Mouse (Mus musculus) MEL (cell line): Measurements from ENCODE around the gene Col4a3. TPM values are rescaled to one million over a fixed set of nuclear protein-coding genes. Genes with fewer than 3 reads are reported as not detected.

ENCODE experiments used
- DNase-seq: peaks from one replicate; pipeline ENCODE4 v3.0.0; 2011; ENCODE audit warnings: low read depth, low spot score
- H3K27ac ChIP-seq: 2 replicates; pipeline ENCODE4 v1.5.1; 2012; ENCODE audit warnings: low read depth, mild to moderate bottlenecking, control low read depth, low read length, moderate library complexity; ENCODE audit not compliant: control insufficient read depth
- H3K27me3 ChIP-seq, 2 experiments: fragments of 150-350 bp in 1 of 2; sonication (generic) in 1 of 2; 2 replicates each; pipeline ENCODE4 v1.6.1; 2012; ENCODE audit warnings: low read length in 2 of 2, mild to moderate bottlenecking in 2 of 2, improper control_type of control experiment in 1 of 2, moderate library complexity in 1 of 2; ENCODE audit not compliant: insufficient read depth in 2 of 2, control insufficient read depth in 1 of 2
- H3K36me3 ChIP-seq, 2 experiments: 2 replicates each; pipeline ENCODE4 v1.6.1; 2012 to 2014; ENCODE audit warnings: low read length in 2 of 2, improper control_type of control experiment in 1 of 2, inconsistent platforms in 1 of 2, mild to moderate bottlenecking in 1 of 2; ENCODE audit not compliant: insufficient read depth in 2 of 2, control insufficient read depth in 1 of 2
- H3K4me1 ChIP-seq, 2 experiments: fragments of 150-350 bp in 1 of 2; sonication (generic) in 1 of 2; 2 replicates each; pipeline ENCODE4 v1.6.1; 2012; ENCODE audit warnings: low read length in 2 of 2, improper control_type of control experiment in 1 of 2, mild to moderate bottlenecking in 1 of 2; ENCODE audit not compliant: insufficient read depth in 2 of 2, control insufficient read depth in 1 of 2
- H3K4me3 ChIP-seq, 2 experiments: fragments of 150-350 bp in 1 of 2; sonication (generic) in 1 of 2; 2 replicates each; pipeline ENCODE4 v1.5.1; 2012; ENCODE audit warnings: low read depth in 2 of 2, low read length in 2 of 2, mild to moderate bottlenecking in 2 of 2, moderate library complexity in 2 of 2, control low read depth in 1 of 2, improper control_type of control experiment in 1 of 2; ENCODE audit not compliant: control insufficient read depth in 1 of 2, insufficient read depth in 1 of 2
- H3K79me2 ChIP-seq: 2 replicates; pipeline ENCODE4 v1.6.1; 2012; ENCODE audit warnings: mild to moderate bottlenecking, low read length, moderate library complexity; ENCODE audit not compliant: control insufficient read depth, poor library complexity, insufficient read depth
- H3K9ac ChIP-seq: 2 replicates; pipeline ENCODE4 v1.6.1; 2012; ENCODE audit warnings: low read depth, mild to moderate bottlenecking, control low read depth, low read length, moderate library complexity; ENCODE audit not compliant: control insufficient read depth, poor library complexity, severe bottlenecking
- H3K9me3 ChIP-seq: fragments of 150-350 bp; sonication (generic); replicated peaks from 2 replicates; pipeline ENCODE4 v1.6.1; 2012; ENCODE audit warnings: mild to moderate bottlenecking, low read length, improper control_type of control experiment, moderate library complexity; ENCODE audit not compliant: insufficient read depth
- CHD1 ChIP-seq: IDR thresholded peaks from 2 replicates; pipeline ENCODE4 v1.6.1; 2012; ENCODE audit warnings: low read depth, mild to moderate bottlenecking, inconsistent platforms, low read length, improper control_type of control experiment
- CTCF ChIP-seq, 3 experiments: IDR thresholded peaks in 2 of 3; conservative IDR thresholded peaks in 1 of 3; 2 replicates each; pipeline ENCODE4 v1.5.1; 2011 to 2012; ENCODE audit warnings: low read length in 3 of 3, low read depth in 2 of 3, mild to moderate bottlenecking in 2 of 3, improper control_type of control experiment in 1 of 3, inconsistent platforms in 1 of 3, mixed read lengths in 1 of 3, moderate library complexity in 1 of 3; ENCODE audit not compliant: control insufficient read depth in 1 of 3, insufficient read depth in 1 of 3, poor library complexity in 1 of 3, severe bottlenecking in 1 of 3
- ELF1 ChIP-seq: IDR thresholded peaks from 2 replicates; pipeline ENCODE4 v1.6.1; 2014; ENCODE audit warnings: low read depth, mild to moderate bottlenecking, inconsistent platforms, low read length, improper control_type of control experiment, moderate library complexity
- EP300 ChIP-seq, 2 experiments: IDR thresholded peaks; 2 replicates each; pipeline ENCODE4 v1.6.1; 2011; ENCODE audit warnings: improper control_type of control experiment in 2 of 2, low read length in 2 of 2, low read depth in 1 of 2, mild to moderate bottlenecking in 1 of 2
- ETS1 ChIP-seq: IDR thresholded peaks from 2 replicates; pipeline ENCODE4 v1.6.1; 2012; ENCODE audit warnings: low read depth, mild to moderate bottlenecking, inconsistent platforms, low read length, improper control_type of control experiment, moderate library complexity
- GATA1 ChIP-seq: IDR thresholded peaks from 2 replicates; pipeline ENCODE4 v1.6.1; 2011; ENCODE audit warnings: low read depth, low read length, improper control_type of control experiment
- KAT2A ChIP-seq: conservative IDR thresholded peaks from 2 replicates; pipeline ENCODE4 v1.6.1; 2012; ENCODE audit warnings: low read depth, low read length, improper control_type of control experiment, inconsistent platforms
- MAX ChIP-seq: IDR thresholded peaks from 2 replicates; pipeline ENCODE4 v1.6.1; 2011; ENCODE audit warnings: low read length, improper control_type of control experiment
- MAZ ChIP-seq: IDR thresholded peaks from 2 replicates; pipeline ENCODE4 v1.6.1; 2012; ENCODE audit warnings: low read depth, mild to moderate bottlenecking, inconsistent platforms, low read length, improper control_type of control experiment
- MEF2A ChIP-seq: IDR thresholded peaks from 2 replicates; pipeline ENCODE4 v1.6.1; 2014; ENCODE audit warnings: low read depth, mild to moderate bottlenecking, inconsistent platforms, low read length, improper control_type of control experiment; ENCODE audit not compliant: poor library complexity, insufficient replicate concordance, severe bottlenecking; ENCODE audit errors: extremely low read depth
- MYB ChIP-seq: IDR thresholded peaks from 2 replicates; pipeline ENCODE4 v1.6.1; 2011; ENCODE audit warnings: mild to moderate bottlenecking, low read depth, low read length, improper control_type of control experiment
- NELFE ChIP-seq: IDR thresholded peaks from 2 replicates; pipeline ENCODE4 v1.6.1; 2011; ENCODE audit warnings: low read depth, low read length, improper control_type of control experiment
- SIN3A ChIP-seq: IDR thresholded peaks from 2 replicates; pipeline ENCODE4 v1.6.1; 2012; ENCODE audit warnings: low read length, improper control_type of control experiment, inconsistent platforms
- SMC3 ChIP-seq: IDR thresholded peaks from 2 replicates; pipeline ENCODE4 v1.6.1; 2011; ENCODE audit warnings: low read depth, low read length, improper control_type of control experiment
- TAL1 ChIP-seq: IDR thresholded peaks from 2 replicates; pipeline ENCODE4 v1.6.1; 2012; ENCODE audit warnings: mild to moderate bottlenecking, inconsistent platforms, low read length, moderate library complexity, mixed read lengths
- TCF12 ChIP-seq: IDR thresholded peaks from 2 replicates; pipeline ENCODE4 v1.6.1; 2014; ENCODE audit warnings: low read depth, mild to moderate bottlenecking, inconsistent platforms, low read length, improper control_type of control experiment, moderate library complexity
- UBTF ChIP-seq: IDR thresholded peaks from 2 replicates; pipeline ENCODE4 v1.6.1; 2012; ENCODE audit warnings: low read depth, mild to moderate bottlenecking, inconsistent platforms, low read length, improper control_type of control experiment, moderate library complexity, borderline replicate concordance; ENCODE audit not compliant: insufficient read depth
- USF1 ChIP-seq: IDR thresholded peaks from 2 replicates; pipeline ENCODE4 v1.6.1; 2014; ENCODE audit warnings: low read depth, mild to moderate bottlenecking, inconsistent platforms, low read length, improper control_type of control experiment, moderate library complexity
- USF2 ChIP-seq, 2 experiments: IDR thresholded peaks; 2 replicates each; pipeline ENCODE4 v1.6.1; 2011 to 2012; ENCODE audit warnings: improper control_type of control experiment in 2 of 2, low read length in 2 of 2, borderline replicate concordance in 1 of 2, inconsistent platforms in 1 of 2, low read depth in 1 of 2, mild to moderate bottlenecking in 1 of 2; ENCODE audit not compliant: insufficient read depth in 1 of 2
- ZKSCAN1 ChIP-seq: IDR thresholded peaks from 2 replicates; pipeline ENCODE4 v1.6.1; 2012; ENCODE audit warnings: low read depth, mild to moderate bottlenecking, inconsistent platforms, low read length, improper control_type of control experiment, moderate library complexity
- polyA plus RNA-seq, 2 experiments: library from polyadenylated mRNA; stranded (reverse) in 1 of 2; unstranded in 1 of 2; fragments of >175 nt in 1 of 2; fragments of >200 nt in 1 of 2; gene quantifications; 2 replicates each; pipeline versions ENCODE4 v1.2.1 to v1.2.4; 2012; ENCODE audit warnings: low replicate concordance in 2 of 2, low read depth in 1 of 2; ENCODE audit not compliant: insufficient read length in 2 of 2, insufficient read depth in 1 of 2, missing spikeins in 1 of 2
- total RNA-seq: library from RNA; depleted of rRNA; stranded (reverse); fragments of 300-350 nt; gene quantifications from 2 replicates; pipeline ENCODE4 v1.2.3, GENCODE M21; 2012

Gene Col4a3
- total and polyA plus RNA-seq, 3 experiments: 0.19 to 0.47 TPM; not detected in 1

DNA sequence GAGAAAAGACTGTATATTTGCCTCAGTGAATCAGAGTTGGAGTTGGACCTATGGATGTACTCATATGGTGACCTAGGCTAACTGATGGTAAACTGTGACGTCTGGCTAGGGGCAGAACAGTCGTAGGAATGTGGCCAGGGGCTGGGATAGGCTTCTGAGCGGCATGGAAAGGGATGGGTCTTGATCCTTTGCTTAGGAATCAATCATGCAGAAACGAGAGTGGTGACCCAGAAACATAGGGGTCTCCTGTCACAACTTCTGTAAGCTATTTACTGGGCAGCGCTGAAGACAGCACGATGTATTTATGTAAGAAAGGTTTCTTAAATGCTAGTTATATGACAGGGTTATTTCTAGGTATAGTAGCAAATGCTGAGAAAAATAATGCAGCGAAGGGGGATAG lies 67.3 kb downstream of the Col4a3 start:
- Histone ChIP-seq H3K36me3 (no peaks in the 10 kb centered on the region), H3K9ac (no peak overlapping the region), H3K79me2 (no peaks in the 10 kb centered on the region), H3K9me3 (no peaks in the 10 kb centered on the region), H3K4me3 (no peak overlapping the region), H3K4me1 (peaks cover 0 to 2% of the 10 kb centered on the region in 2 experiments; a peak in 1 of 4 replicates), H3K27me3 (no peaks in the 10 kb centered on the region), H3K27ac (no peak overlapping the region)
- TF ChIP-seq CTCF (IDR thresholded peaks at IDR 0.05 in 2 of 3, conservative IDR thresholded peaks at IDR 0.05 in 1 of 3; ENCODE audit: control insufficient read depth in 1 of 3, insufficient read depth in 1 of 3, low read depth in 2 of 3, low read length in 3 of 3, poor library complexity in 1 of 3, severe bottlenecking in 1 of 3) (no peak), MEF2A (no peak), ETS1 (no peak), TCF12 (no peak), MAX (no peak), KAT2A (no peak), USF1 (no peak), GATA1 (no peak), MAZ (no peak), EP300 (IDR thresholded peaks at IDR 0.05; ENCODE audit: low read depth in 1 of 2, low read length in 2 of 2) (no peak), ZKSCAN1 (no peak), MYB (no peak), UBTF (no peak), ELF1 (no peak), TAL1 (no peak)
- DNase-seq: no peak

DNA sequence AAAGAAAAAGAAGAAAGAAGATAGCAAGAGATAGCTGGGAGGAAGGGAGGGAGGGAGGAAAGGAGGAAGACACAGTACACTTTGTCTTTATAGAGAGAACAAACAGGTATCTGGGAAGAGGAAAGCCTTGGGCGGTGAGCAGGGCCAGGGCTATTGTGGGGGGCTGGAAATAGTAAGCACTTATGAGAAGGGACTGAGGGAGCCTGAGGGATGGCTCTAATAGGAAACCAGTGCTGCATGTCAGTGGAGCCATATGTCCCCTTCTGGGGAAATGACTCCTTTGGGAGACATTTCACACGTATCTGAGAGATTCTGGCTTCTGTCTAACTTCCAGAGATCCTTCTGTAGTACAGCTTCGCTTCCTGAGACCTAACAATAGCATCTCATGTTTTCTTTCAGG lies 69.7 kb downstream of the Col4a3 start:
- DNase-seq: no peak
- no peak overlapping the region for H3K9ac ChIP-seq
- no peak for TF ChIP-seq SIN3A
- TF ChIP-seq USF1: no peak
- no peak for TF ChIP-seq NELFE
- TF ChIP-seq CTCF (IDR thresholded peaks at IDR 0.05 in 2 of 3, conservative IDR thresholded peaks at IDR 0.05 in 1 of 3; ENCODE audit: control insufficient read depth in 1 of 3, insufficient read depth in 1 of 3, low read depth in 2 of 3, low read length in 3 of 3, poor library complexity in 1 of 3, severe bottlenecking in 1 of 3): no peak
- no peak for TF ChIP-seq MAZ
- no peak for TF ChIP-seq CHD1
- TF ChIP-seq TCF12: no peak
- TF ChIP-seq USF2 (IDR thresholded peaks at IDR 0.05; ENCODE audit: borderline replicate concordance in 1 of 2, insufficient read depth in 1 of 2, low read depth in 1 of 2, low read length in 2 of 2): no peak
- no peak for TF ChIP-seq SMC3
- no peak for TF ChIP-seq GATA1
- no peak for TF ChIP-seq ZKSCAN1
- TF ChIP-seq TAL1: no peak
- no peak for TF ChIP-seq ETS1
- H3K79me2 ChIP-seq: no peaks in the 10 kb centered on the region
- H3K36me3 ChIP-seq: no peaks in the 10 kb centered on the region
- H3K4me3 ChIP-seq: no peak overlapping the region
- no peaks in the 10 kb centered on the region for H3K4me1 ChIP-seq
- H3K27me3 ChIP-seq: no peaks in the 10 kb centered on the region
- H3K9me3 ChIP-seq: no peaks in the 10 kb centered on the region
- no peak overlapping the region for H3K27ac ChIP-seq
